Mouse (Mus musculus) forebrain, embryonic 14.5 days (tissue): Measurements from ENCODE around the gene Utp20. TPM values are rescaled to one million over a fixed set of nuclear protein-coding genes. Genes with fewer than 3 reads are reported as not detected.

ENCODE experiments used
- polyA plus RNA-seq: library from polyadenylated mRNA; unstranded; fragments of >200 nt; fragmentation: Nextera tagmentation; extraction: Ambion mirVana; gene quantifications from 2 replicates; pipeline ENCODE4 v1.2.1, GENCODE M21; 2014

Gene Utp20
- polyA plus RNA-seq, 1 experiment from 2014 or later, result 11.7 TPM

Other genes starting within 250 kb of the Utp20 start
- gene Mybpc1, start 221.7 kb downstream of the Utp20 start, polyA plus RNA-seq, result 0.52 and 1.4 TPM in 2 replicates
- 0.16 and 0.25 TPM in 2 replicates for gene Spic, start 141.8 kb downstream of the Utp20 start, polyA plus RNA-seq
- 155 and 177 TPM in 2 replicates for gene Arl1, start 95.9 kb downstream of the Utp20 start, polyA plus RNA-seq
- gene Slc5a8, start 59.2 kb upstream of the Utp20 start, polyA plus RNA-seq, result 0.03 TPM in 1 of 2 replicates, not detected in the other